Mouse (Mus musculus) bone marrow, adult 2 months (tissue): ENCODE data around the gene Cmklr1.

Source experiments
- CTCF ChIP-seq: fragments of 200-500 bp; IDR thresholded peaks from 2 replicates; pipeline ENCODE4 v1.5.1; 2011; ENCODE audit warnings: low read length, control low read depth; ENCODE audit not compliant: control insufficient read depth, insufficient read depth
- POLR2A ChIP-seq: fragments of 200-500 bp; IDR thresholded peaks from 2 replicates; pipeline ENCODE4 v1.6.1; 2011; ENCODE audit warnings: low read depth, mild to moderate bottlenecking, control low read depth, low read length, borderline replicate concordance; ENCODE audit not compliant: control insufficient read depth

- TF ChIP-seq POLR2A (no peak), CTCF (no peak)
Measured at GRCm38 (mm10) chr5:113570056-113570717, 80.0 kb downstream of the Cmklr1 start.
